Mouse (Mus musculus) heart, embryonic 15.5 days (tissue): Measurements from ENCODE around the gene Ccdc81. TPM values are rescaled to one million over a fixed set of nuclear protein-coding genes. Genes with fewer than 3 reads are reported as not detected.

ENCODE experiments used
- ATAC-seq: fragments of 200-750 bp; cut with Nextera tagmentation; replicated peaks from 2 replicates; pipeline ENCODE4 v1.8.0; 2017; ENCODE audit warnings: low read depth, moderate TSS enrichment; ENCODE audit not compliant: insufficient number of reproducible peaks, insufficient read depth, low FRiP score
- H3K27ac ChIP-seq: fragments of 300-500 bp; sonication (generic); 2 replicates; pipeline ENCODE4 v1.5.1; 2015; ENCODE audit warnings: mild to moderate bottlenecking, inconsistent platforms
- H3K27me3 ChIP-seq: fragments of 300-500 bp; sonication (generic); 2 replicates; pipeline ENCODE4 v1.6.1; 2015; ENCODE audit warnings: inconsistent platforms
- H3K36me3 ChIP-seq: fragments of 300-500 bp; sonication (generic); 2 replicates; pipeline ENCODE4 v1.6.1; 2015; ENCODE audit warnings: mild to moderate bottlenecking, inconsistent platforms
- H3K4me1 ChIP-seq: fragments of 300-500 bp; sonication (generic); replicated peaks from 2 replicates; pipeline ENCODE4 v1.6.1; 2015; ENCODE audit warnings: inconsistent platforms
- H3K4me2 ChIP-seq: fragments of 300-500 bp; sonication (generic); 2 replicates; pipeline ENCODE4 v1.6.1; 2015; ENCODE audit warnings: inconsistent platforms, mild to moderate bottlenecking, moderate library complexity
- H3K4me3 ChIP-seq: fragments of 300-500 bp; sonication (generic); 2 replicates; pipeline ENCODE4 v1.5.1; 2015; ENCODE audit warnings: mild to moderate bottlenecking, inconsistent platforms
- H3K9ac ChIP-seq: fragments of 300-500 bp; sonication (generic); 2 replicates; pipeline ENCODE4 v1.6.1; 2015; ENCODE audit warnings: mild to moderate bottlenecking, inconsistent platforms
- H3K9me3 ChIP-seq: fragments of 300-500 bp; sonication (generic); replicated peaks from 2 replicates; pipeline ENCODE4 v1.6.1; 2016; ENCODE audit warnings: inconsistent platforms
- WGBS: fragments of 180-500 bp; shearing (Covaris S2); methylation state at CpG from one replicate; pipeline ENCODE4 v1.1.7; 2015; ENCODE audit warnings: mixed read lengths; 5-methylcytosine and 5-hydroxymethylcytosine counted together
- polyA plus RNA-seq: library from polyadenylated mRNA; unstranded; fragments of >200 nt; fragmentation: Nextera tagmentation; extraction: Ambion mirVana; gene quantifications from 2 replicates; pipeline ENCODE4 v1.2.1, GENCODE M21; 2015

Gene Ccdc81
- not detected in 2 replicates for polyA plus RNA-seq

GRCm38 (mm10) chr7:89903442-89904343 lies at the start of gene Ccdc81:
Gene Ccdc81 (minus strand): TSS chr7:89903629.
- no peak for ATAC-seq
- no peak within 1 kb of the TSS for H3K27ac ChIP-seq
- peak within 1 kb of the TSS; percentile 49 for H3K4me2 ChIP-seq
- H3K4me3 ChIP-seq = no peak within 1 kb of the TSS
- no peaks in the 10 kb centered on the region for H3K9me3 ChIP-seq
- H3K4me1 ChIP-seq = peaks cover 8% of the 10 kb centered on the region; the same call in 1 of the 2 replicates
- WGBS = 42% methylated on average over 22 of the region's 22 CpGs
- no peaks in the 10 kb centered on the region for H3K36me3 ChIP-seq
- H3K9ac ChIP-seq = no peak within 1 kb of the TSS
- H3K27me3 ChIP-seq = no peaks in the 10 kb centered on the region

GRCm38 (mm10) chr7:89949403-89949802 lies 46.0 kb upstream of the Ccdc81 start:
- no peak for ATAC-seq
- no peak overlapping the region for H3K4me3 ChIP-seq
- H3K4me1 ChIP-seq = no peaks in the 10 kb centered on the region
- 0 out of 2 replicates have a peak, but pooled peaks cover 3% of the 10 kb centered on the region for H3K9me3 ChIP-seq
- no peak overlapping the region for H3K9ac ChIP-seq
- 58% methylated on average over 4 of the region's 4 CpGs for WGBS
- H3K27ac ChIP-seq = no peak overlapping the region
- no peaks in the 10 kb centered on the region for H3K27me3 ChIP-seq
- no peak overlapping the region for H3K4me2 ChIP-seq
- H3K36me3 ChIP-seq = 0 out of 2 replicates have a peak, but pooled peaks cover 9% of the 10 kb centered on the region

- H3K9ac ChIP-seq = no peak overlapping the region
- H3K36me3 ChIP-seq = no peaks in the 10 kb centered on the region
- H3K27ac ChIP-seq = no peak overlapping the region
- H3K4me1 ChIP-seq = no peaks in the 10 kb centered on the region
- H3K4me3 ChIP-seq = no peak overlapping the region
- no peaks in the 10 kb centered on the region for H3K27me3 ChIP-seq
- WGBS = 67% methylated on average over 7 of the region's 7 CpGs
- no peak for ATAC-seq
- no peak overlapping the region for H3K4me2 ChIP-seq
- H3K9me3 ChIP-seq = 0 out of 2 replicates have a peak, but pooled peaks cover 3% of the 10 kb centered on the region
Observed at GRCm38 (mm10) chr7:89948026-89948425, 44.6 kb upstream of the Ccdc81 start.

DNA sequence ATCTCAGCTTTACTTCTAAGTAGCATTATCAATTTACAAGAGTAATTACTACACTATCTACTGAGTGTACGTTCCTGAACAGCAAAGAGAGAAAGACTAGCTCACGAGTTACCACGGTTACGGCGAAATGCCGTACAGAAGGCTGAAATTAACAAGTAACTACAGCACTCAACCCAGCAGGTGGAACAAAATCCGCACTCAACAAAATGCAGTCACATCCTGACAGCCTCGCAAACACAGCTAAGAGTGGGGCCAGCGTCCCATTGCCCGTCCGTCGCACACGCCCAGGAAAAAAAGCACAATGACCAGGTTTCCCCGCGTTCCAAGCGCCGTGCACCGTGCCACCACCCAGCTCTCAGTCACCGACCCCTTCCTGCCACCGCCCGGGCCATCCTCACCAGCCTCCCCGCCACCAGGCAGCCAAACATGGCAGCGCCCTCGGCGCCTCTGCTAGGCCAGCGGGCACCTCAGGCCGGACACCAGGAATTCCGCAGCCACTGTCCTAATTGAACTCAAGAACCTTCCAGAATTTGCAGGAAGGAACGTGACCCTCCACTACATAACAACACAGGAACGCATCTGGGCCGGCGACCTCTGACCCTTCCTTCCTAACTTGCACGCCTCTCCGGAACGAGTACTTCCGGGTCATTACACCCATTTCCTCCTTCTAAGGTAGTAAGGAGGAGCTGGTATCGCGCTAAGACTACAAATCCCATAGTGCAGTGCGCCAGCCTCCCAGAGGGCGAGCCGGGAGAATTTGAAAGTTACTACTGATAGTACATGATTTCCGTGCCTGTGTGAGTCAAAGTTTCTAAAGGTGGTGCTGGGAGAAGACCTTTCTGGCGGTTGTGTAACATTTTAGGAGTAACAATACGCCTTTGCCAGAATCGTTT lies 37.4 kb upstream of the Ccdc81 start, which contains the start of gene Hikeshi:
Hikeshi (minus strand) TSS at position 634 of the 893 bp plus-strand sequence.
- under 1% methylated on average over 45 of the region's 45 CpGs for WGBS
- no peaks in the 10 kb centered on the region for H3K27me3 ChIP-seq
- no peaks in the 10 kb centered on the region for H3K36me3 ChIP-seq
- H3K4me2 ChIP-seq = peak within 1 kb of the TSS; percentile 72
- H3K9ac ChIP-seq = peak within 1 kb of the TSS; percentile 80
- no peaks in the 10 kb centered on the region for H3K9me3 ChIP-seq
- H3K4me3 ChIP-seq = peak within 1 kb of the TSS; percentile 87
- ATAC-seq = peak; percentile 97
- H3K27ac ChIP-seq = peak within 1 kb of the TSS; percentile 82
- H3K4me1 ChIP-seq = peaks cover 9% of the 10 kb centered on the region

GRCm38 (mm10) chr7:89939497-89940353 lies 36.3 kb upstream of the Ccdc81 start:
- Histone ChIP-seq H3K9me3 (no peaks in the 10 kb centered on the region), H3K4me3 (peak overlapping the region; percentile 87), H3K9ac (peak overlapping the region; percentile 80; the same call in 1 of the 2 replicates), H3K4me1 (peaks cover 9% of the 10 kb centered on the region), H3K27me3 (no peaks in the 10 kb centered on the region), H3K4me2 (peak overlapping the region; percentile 72), H3K27ac (no peak overlapping the region), H3K36me3 (no peaks in the 10 kb centered on the region)
- 54% methylated on average over 15 of the region's 15 CpGs for WGBS
- ATAC-seq = no peak

- Histone ChIP-seq H3K36me3 (peaks cover 10% of the 10 kb centered on the region), H3K4me2 (no peak overlapping the region), H3K27ac (no peak overlapping the region), H3K9ac (no peak overlapping the region), H3K4me1 (no peaks in the 10 kb centered on the region), H3K4me3 (no peak overlapping the region), H3K27me3 (no peaks in the 10 kb centered on the region), H3K9me3 (no peaks in the 10 kb centered on the region)
- WGBS = 96% methylated on average over 15 of the region's 15 CpGs
- ATAC-seq = no peak
Observed at GRCm38 (mm10) chr7:89923441-89924180, 20.2 kb upstream of the Ccdc81 start.

- no peaks in the 10 kb centered on the region for H3K27me3 ChIP-seq
- WGBS = 82% methylated on average over 4 of the region's 4 CpGs
Observed at GRCm38 (mm10) chr7:89917776-89918175, 14.3 kb upstream of the Ccdc81 start.

DNA sequence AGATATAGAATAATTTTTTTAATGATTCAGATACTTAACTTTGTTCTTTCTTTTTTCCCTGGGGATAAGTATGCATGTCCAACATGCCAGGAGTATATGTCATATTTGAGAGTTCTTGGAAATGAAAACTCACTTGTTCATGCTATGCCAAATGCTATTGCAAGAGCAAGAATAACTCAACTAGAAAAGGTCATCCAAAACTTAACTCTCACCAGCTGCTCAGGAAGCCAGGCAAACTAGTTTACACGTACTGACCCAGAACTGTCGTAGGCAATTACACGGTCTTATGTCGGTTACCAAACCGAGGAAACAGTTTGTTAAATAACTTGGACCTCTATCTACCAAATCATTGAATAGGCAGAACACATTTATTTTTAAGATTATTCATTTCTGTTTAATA lies 13.3 kb upstream of the Ccdc81 start:
- Histone ChIP-seq H3K4me3 (no peak overlapping the region), H3K4me1 (no peaks in the 10 kb centered on the region), H3K27me3 (no peaks in the 10 kb centered on the region), H3K9me3 (no peaks in the 10 kb centered on the region), H3K27ac (no peak overlapping the region), H3K36me3 (peaks cover 18% of the 10 kb centered on the region), H3K4me2 (no peak overlapping the region), H3K9ac (no peak overlapping the region)
- WGBS = 91% methylated on average over 5 of the region's 5 CpGs
- no peak for ATAC-seq

More at GRCm38 (mm10) chr7:89917776-89918175, 14.3 kb upstream of the Ccdc81 start:
- no peak overlapping the region for H3K4me3 ChIP-seq
- H3K9ac ChIP-seq = no peak overlapping the region
- no peak overlapping the region for H3K27ac ChIP-seq
- no peak for ATAC-seq
- peaks cover 18% of the 10 kb centered on the region for H3K36me3 ChIP-seq
- no peaks in the 10 kb centered on the region for H3K4me1 ChIP-seq
- no peak overlapping the region for H3K4me2 ChIP-seq
- no peaks in the 10 kb centered on the region for H3K9me3 ChIP-seq

- Histone ChIP-seq H3K36me3 (peaks cover 13% of the 10 kb centered on the region), H3K4me2 (no peak overlapping the region), H3K9ac (no peak overlapping the region), H3K4me3 (no peak overlapping the region), H3K4me1 (no peaks in the 10 kb centered on the region), H3K27me3 (no peaks in the 10 kb centered on the region), H3K27ac (no peak overlapping the region), H3K9me3 (no peaks in the 10 kb centered on the region)
- ATAC-seq = no peak
- 87% methylated on average over 3 of the region's 3 CpGs for WGBS
Observed at GRCm38 (mm10) chr7:89913432-89914158, 10.2 kb upstream of the Ccdc81 start.
